Mouse (Mus musculus): ENCODE results near the gene Nelfb. TPM values are rescaled to one million over a fixed set of nuclear protein-coding genes. Genes with fewer than 3 reads are reported as not detected.

Gene Nelfb
- total RNA-seq, 2 experiments from 2014 or later, result 50.8 to 51.8 TPM

DNA sequence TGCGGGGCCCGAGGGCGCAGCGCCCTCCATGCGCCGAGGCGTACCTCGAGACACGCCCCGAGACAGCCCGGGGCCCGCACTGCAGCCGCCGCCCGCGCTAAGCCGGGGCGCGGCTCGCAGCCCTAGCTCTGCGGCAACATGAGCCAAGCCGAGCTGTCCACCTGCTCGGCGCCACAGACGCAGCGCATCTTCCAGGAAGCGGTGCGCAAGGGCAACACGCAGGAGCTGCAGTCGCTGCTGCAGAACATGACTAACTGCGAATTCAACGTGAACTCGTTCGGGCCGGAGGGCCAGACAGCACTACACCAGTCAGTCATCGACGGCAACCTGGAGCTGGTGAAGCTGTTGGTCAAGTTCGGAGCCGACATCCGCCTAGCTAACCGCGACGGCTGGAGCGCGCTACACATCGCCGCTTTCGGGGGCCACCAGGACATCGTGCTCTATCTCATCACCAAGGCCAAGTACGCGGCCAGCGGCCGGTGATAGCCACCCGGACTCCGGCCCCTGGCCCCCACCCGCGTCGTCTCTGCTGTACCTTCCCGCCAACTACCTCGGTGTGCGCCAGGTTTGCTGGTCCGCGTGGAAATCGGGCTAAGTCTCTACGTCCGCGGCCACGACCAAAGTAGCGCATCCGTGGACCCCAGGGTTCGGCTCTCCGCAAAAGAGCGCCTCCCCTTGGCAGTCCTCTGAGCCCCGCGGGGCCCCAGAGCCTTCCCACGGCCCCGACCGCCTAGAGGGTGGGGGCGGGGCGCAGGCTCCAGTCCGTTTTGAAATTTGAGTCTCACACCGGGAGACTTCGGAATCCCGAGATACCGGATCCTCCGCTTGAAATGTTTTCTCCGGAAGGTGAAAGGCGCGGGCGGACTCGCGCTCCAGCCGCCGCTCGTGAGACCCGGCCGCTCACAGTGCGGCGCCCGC, 30.1 kb downstream of the Nelfb start:
- intact Hi-C loops (cut with DNase I), result no loop called here

DNA sequence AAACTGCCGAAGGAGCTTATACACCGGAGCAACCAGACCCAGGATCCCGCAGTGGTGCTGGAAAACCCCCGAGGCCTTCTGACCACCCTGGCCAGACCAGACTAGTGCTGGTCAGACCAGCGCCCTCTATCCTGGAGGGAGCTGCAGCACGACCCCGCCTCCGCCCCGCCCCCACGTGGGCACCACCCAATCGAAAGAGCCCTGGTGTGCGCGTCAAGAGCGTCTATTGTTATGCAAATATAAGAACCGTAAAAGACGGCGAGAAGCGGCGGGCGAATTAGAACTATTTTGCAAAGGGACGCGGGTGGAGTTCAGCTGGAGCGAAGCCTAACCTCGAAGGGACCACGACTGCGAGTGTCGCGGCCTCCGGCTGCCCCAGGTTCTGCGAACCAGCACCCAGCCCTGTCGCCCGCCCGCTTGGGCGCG, 30.8 kb downstream of the Nelfb start, which contains the start of gene Nrarp:
Gene Nrarp (plus strand): TSS at position 281 of the 426 bp plus-strand sequence.
- intact Hi-C loops (cut with DNase I), result no loop called here
- peak; percentile 91 to 95 for DNase-seq (ENCODE audit: low spot score in 2 of 2)

More for the DNA sequence above, 30.1 kb downstream of the Nelfb start:
- no peak for DNase-seq (ENCODE audit: low spot score in 2 of 2)

DNA sequence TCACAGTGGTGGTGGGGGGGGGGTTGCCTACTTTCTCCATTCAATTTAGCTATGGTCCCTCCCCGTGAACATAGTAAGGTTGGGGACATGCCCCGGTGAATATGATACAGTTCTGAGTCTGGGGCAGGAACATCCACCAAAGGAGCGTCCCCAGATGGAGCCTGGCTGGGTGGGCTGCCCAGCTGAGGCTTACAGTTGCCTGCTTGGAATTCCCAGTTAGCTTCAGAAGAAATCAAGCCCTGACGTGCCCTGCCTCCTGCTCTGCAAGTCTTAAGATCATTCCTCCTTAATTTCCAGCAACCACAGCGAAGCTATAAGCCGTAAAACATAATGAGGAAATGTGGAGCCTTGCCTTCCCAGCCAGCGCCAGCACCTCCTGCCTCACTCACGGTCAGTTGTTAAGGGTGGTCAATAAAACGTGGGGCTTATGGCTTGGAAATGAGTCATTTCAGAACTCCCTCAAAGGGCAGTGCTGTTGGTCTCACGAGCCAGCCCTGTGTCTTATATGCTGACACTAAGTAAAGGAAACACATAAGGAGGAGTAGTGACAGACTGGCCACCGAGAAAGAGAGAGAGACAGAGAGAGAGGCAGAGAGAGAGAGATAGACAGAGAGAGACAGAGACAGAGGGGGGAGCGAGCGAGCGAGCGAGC, 31.6 kb downstream of the Nelfb start:
- intact Hi-C loops (cut with DNase I), result no loop called here

DNA sequence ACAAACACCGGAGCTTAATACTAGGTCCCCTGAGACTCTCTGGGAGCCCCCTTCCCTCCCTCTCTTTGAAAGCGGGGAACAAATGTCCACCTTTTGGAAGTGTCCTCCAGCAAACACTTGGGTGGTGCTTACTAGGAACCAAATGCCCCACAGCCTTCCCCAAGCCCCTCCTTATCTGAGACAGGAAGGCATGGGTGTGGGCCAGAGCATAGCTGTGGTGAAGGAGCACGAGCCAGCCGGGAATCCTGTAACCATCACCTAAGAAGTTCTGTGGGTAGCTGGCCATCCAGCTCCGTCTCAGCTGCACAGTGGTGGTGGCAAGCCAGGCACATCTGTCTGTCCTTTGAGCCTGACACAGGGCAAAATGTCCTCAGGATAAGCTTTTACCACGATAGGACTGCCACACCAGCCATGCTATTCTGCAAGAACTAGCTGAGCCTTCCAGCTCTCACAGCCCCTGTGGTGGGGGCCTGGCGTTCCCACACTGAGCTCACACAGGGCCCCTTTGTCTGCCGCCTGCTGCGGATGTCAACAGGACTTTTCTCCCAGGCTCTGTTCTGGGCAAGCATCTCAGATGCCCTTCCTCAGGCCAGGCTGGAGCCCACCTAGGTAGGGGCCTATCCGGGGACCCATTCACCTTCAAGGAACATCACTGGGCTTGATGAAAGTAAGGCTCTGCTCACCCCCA, 32.9 kb downstream of the Nelfb start:
- intact Hi-C loops (cut with DNase I), result no loop called here
- peak in 1 of 2 experiments; percentile 58 for DNase-seq (ENCODE audit: low spot score in 2 of 2)

More for the DNA sequence above, 31.6 kb downstream of the Nelfb start:
- no peak for DNase-seq (ENCODE audit: low spot score in 2 of 2)

DNA sequence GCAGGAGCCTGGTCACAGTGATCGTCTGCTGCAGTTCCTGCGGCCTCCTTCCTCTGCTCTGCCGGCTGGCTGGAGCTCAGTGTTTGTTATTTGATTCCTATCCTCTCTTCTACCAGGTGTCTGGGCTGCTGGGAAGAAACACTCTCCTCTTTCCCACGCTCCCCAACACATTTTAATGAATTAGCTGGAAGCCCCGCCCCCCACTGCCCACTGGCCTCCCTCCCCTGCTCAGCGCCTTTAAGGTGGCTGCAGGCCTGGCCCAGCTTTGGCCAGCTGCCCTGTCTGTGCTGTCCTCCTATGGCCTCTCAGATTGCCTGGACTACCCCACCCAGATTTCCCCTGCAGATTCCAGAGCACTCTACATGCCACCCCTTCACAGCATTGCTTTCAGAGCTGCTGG, 33.6 kb downstream of the Nelfb start:
- intact Hi-C loops (cut with DNase I), result no loop called here
- DNase-seq (ENCODE audit: low spot score in 2 of 2), result peak in 1 of 2 experiments; percentile 59

DNA sequence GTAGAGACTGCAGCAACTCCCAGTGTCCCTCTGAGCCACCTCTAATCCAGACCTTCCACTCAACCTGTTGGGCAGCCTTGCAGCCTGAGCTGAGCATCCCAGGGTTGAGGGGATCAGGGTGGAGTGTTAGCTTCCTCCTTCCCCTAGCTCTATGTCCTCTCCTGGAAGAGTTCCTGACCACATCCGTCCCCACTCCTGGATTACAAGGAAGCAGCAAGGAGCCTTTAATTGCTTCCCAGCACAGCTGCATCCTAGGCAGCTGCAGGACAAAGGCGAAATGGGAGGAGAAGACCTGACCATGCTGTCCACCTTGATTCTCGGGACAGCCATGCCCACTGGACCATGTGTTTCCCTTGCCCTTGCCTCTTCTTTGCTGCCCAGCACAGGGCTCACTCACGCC, 34.2 kb downstream of the Nelfb start:
- DNase-seq (ENCODE audit: low spot score in 2 of 2), result no peak
- intact Hi-C loops (cut with DNase I), result no loop called here

DNA sequence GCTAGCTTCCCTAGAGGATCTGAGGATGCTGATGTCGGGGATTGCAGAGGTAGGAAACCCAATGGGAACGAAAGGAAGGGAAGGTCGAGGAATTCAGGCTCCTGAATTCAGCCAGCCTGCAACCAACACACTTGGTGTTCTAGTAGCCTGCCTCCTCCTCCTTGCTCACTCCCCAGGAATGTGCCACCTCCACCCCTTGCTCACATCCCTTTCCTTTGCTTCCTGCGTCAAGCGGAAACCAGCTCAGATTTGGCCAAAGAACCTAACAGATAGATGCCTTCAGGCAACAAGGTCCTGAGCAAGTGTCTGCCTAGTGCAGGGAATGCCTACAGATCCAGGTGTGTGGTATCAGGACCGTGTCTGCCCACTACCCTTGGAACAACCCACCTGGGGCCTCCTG, 34.7 kb downstream of the Nelfb start:
- intact Hi-C loops (cut with DNase I), result no loop called here
- DNase-seq (ENCODE audit: low spot score in 2 of 2), result no peak

DNA sequence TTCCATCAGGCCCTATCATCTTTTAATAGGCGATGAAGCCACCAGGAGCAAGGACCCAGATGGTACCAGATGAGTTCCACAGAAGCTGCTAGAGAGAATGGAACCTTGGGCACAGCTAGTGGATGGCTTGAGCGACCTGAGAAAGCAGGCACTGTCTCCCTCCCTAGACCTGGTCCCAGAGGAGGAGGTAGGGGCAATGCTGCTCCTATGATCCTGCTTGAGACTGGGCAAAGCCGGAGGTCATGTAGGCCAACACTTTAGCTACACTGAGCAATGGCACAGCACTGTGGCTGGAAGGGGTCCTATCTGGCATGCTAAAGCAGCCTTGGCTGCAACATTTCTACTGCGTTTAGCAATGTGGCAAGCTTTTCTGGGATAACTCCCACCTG, 35.6 kb downstream of the Nelfb start:
- intact Hi-C loops (cut with DNase I), result no loop called here
- no peak for DNase-seq (ENCODE audit: low spot score in 2 of 2)

DNA sequence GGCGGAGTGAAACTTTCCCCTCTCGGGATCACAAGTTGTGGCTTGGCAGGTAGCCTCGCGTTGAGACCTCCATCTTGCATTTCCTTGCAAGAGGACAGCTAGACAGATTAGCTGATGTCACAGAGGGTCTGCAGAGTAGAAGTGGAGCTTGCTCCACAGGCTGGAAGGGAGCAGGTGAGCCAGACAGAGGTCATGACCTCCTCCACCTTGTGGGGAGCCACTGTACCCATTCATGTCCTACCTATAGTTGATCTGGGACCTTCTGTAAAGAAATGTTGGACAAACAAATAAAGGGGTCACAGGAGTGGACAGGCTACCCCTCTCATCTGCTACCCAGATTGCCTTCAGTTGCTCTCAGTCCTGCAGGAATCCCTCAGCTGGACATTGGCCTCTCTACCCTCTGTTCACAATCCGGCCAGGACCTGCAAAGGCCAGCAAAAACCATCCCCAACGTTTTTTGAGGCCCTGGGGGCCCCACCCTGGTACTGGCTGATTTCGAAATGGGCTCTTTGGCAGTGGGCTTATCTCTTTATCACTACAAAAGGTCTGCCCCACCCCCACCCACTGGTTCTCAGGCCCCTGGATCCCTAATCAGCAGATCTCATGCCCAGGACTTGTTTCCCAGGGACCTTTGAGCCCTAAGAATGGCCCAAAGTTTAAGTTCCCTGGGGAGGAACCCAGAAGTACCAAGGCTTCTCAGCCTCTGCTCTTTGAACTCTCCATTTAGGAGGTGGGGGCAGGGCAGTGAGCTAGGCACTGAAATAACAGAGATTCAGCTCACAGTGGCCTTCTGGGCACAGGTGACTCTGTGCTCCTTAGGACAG, 36.2 kb downstream of the Nelfb start:
- no peak for DNase-seq (ENCODE audit: low spot score in 2 of 2)
- intact Hi-C loops (cut with DNase I), result no loop called here

DNA sequence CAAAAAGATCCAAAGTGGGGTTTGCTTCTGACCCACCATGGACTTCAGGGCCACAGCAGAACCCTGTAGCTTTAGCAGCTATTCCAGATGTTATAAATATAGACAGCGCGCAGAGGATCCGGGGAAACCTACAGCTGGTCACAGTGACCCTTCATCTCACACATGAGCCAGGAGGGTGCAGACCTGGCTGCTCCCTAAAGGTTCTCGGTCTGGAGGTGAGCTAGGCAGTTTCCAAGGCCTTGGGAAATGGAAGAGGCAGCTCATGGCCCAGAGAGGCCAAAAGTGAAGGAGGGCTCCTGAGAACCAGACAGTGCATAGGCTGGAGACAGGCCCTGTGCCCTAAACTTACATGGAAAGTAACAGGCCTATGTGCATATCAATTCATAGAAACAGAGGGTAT, 37.5 kb downstream of the Nelfb start:
- DNase-seq (ENCODE audit: low spot score in 2 of 2), result no peak
- intact Hi-C loops (cut with DNase I), result no loop called here

DNA sequence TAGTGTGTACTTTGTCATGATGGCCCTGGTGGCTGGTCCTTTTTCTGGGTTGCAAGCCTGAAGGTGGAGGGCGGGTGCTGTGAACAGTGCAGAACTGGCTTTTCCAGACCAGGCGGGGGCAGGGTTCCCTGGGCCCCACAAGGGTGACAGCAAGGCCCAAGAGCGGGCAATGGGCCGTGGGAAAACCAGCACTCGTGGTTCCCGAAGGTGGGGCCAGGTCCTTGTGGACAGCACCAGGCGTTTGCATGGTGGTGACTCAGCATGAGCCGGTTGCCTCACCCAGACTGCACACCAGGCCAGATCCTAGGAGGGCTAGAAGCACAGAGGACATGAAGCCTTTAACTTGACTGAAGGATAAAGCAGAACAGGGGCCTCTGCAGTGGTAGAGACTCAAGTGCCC, 38.7 kb downstream of the Nelfb start:
- intact Hi-C loops (cut with DNase I), result no loop called here
- DNase-seq (ENCODE audit: low spot score in 2 of 2), result no peak

DNA sequence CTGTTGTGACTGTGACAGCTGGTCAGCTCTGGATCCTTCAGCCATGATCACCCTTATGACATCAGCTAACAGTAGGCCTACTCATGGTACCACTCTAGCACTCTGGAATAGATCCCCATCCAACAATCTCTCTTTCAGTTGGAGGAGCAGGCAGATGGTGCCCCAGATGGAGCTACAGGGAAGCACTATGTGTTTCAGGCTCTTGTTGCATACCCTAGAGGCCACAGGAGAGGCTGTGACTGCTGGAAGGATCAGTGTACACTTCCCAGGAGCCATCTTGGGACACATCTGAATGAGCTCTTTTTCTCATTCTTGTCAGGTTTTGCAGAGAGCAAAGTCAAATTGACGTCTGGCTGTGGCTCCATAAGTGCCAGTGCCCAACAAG, 39.5 kb downstream of the Nelfb start:
- DNase-seq (ENCODE audit: low spot score in 2 of 2), result no peak
- intact Hi-C loops (cut with DNase I), result no loop called here

DNA sequence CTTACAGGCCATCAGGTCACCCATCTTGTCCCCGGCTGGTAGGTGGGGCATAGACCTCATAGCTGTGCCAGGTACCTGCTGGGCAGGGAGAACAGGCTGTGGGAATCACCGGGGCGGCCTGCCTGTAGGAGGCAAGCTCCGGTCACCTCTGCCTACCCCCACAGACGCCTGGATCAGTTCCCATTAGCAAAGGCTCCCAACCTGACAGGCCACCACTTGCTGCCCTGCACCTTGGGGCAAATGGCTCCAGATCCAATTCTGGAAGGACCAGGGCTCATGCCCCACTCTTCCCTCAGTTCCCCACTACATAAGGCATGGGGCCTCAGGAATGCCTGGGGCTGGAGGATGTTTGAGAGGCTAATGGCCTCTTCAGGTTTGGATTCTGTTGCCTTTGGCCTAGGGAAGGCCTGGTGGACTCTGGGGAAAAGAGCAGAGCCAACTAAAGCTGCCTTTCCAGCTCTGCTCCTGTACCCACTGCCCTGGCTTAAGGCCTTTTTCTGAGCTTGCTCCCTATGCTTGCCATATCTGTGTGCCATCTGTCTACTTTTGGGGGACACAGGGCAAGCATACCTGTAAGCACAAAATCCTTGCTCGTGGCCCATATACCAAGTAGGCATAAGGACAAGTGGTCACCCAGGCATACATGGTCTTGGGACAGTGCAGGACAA, 40.1 kb downstream of the Nelfb start:
- intact Hi-C loops (cut with DNase I), result no loop called here
- no peak for DNase-seq (ENCODE audit: low spot score in 2 of 2)

DNA sequence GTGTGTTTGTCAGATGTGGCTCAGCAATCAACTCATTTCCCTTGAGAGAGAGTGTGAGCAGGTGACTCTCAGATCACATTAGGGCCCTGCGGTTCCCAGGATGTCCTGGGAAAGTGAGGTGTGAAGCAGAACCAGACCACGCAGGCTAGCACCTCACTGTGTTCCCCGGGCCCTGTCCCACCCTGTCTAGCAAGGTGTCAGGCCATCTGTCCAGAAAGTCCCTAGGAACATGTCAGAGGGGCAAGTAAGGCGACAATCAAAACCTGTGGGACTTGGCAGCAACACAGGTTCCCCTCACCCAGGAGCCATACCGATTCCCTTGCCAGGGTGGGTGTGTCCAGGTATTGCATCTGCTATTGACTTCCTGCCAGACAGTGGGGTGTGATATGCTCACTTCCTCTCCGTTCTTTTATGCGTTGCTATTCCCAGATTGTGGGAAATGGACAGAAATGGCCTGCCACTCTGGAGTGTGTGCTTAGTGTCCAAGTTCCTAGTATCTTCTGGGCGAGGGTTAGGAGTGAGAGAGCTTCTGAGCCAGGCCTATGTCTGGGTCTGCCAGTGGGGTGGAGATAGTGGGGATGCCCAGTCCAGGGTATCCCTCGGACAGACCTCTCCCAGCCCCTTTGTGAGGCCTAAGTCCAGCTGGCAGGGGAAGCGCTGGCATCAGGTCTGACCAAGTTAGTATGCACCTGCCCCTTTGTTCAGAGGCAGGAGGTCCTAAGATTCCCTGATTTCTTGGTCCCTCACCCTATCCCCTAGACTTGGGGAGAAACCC, 40.8 kb downstream of the Nelfb start:
- DNase-seq (ENCODE audit: low spot score in 2 of 2), result no peak
- intact Hi-C loops (cut with DNase I), result no loop called here

DNA sequence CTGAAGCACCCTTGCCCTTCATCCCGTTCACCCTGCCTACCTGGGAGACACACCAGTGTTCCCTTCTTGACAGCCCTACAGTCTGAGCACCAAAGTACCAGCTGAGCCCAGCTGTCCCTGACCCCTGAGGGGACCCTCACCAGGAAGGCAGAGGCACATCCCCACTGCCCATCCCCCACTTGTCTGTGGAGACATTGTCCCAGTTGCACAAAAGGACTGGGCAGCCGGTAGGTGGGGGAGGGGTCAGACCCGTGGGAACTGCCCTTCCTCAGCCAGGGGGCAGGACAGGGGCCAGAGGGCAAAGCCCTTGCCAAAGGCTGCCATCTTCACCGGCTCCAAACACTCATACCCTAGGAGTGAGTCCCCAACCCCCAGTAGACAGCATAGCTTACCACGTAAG, 41.5 kb downstream of the Nelfb start:
- no peak for DNase-seq (ENCODE audit: low spot score in 2 of 2)
- intact Hi-C loops (cut with DNase I), result no loop called here

DNA sequence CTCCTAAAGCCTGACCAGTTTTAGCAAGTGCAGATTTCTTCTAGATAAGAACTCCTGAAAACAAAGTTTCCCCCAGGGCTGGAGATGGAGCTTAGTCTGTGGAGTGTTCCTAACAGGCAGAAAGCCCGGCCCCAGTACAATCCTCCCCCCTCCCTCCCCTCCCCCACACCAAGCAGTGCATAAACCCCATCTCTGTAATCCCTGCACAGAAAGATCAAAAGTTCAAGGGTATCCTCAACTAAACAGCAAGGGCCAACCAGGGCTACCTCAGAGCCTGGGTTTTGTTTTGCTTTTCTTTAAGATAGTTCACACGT, 42.7 kb downstream of the Nelfb start:
- no peak for DNase-seq (ENCODE audit: low spot score in 2 of 2)
- intact Hi-C loops (cut with DNase I), result no loop called here

DNA sequence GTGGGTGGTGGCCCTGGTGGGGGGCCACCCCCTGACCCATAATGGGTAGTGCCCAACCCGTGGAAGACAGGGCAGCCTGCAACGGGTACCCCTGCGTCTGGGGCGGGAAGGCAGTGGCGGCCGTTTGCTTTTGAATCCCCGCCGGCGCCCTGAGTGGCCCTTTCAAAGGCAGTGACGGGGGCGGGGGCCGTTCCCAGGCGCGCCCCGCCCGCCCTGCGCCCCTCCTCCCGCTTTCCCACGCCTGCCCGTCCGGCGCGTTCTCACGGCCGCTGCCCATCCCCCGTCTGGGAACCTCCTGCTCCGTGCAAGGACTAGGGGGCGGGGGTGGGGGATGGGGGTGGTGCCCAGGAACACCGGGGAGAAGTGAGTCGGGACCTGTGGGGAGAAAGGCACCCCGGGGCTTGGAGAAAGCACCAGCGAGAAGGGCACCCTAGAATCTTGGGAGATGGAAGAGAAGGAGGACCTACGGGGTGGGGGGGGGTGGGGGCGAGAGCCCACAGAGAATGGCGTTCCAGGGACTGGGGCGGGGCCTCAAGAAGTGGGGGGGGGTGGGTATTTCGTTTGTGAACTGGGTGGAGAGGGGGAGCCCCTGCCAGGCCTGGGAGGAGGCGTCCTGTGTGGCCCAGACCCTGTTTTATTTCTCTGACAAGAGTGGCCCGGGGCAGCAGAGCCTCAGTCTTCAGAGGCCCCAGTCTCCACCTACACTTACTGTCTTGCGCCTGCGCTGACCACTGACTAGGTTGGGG, 43.2 kb downstream of the Nelfb start:
- peak in 1 of 2 experiments; percentile 35 for DNase-seq (ENCODE audit: low spot score in 2 of 2)
- intact Hi-C loops (cut with DNase I), result no loop called here

DNA sequence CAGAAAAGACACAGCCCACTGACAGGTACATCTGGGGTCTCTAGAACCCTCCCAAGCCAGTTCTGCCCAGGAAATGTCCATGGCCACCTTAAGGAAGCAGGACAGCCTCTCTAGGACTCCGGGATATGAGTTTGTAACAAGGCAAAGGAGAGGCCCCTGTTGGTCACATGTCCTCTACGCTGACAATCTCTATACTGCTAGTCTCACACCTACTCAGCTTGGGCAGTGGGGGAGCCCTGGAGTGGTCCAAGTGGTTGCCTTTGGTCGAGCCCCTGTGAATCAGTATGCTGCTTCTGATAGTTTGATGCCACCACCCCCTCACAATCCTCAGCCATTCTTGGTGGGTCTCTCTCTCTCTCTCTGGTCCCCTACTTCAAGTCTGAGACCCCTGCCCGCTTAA, 43.8 kb downstream of the Nelfb start:
- no peak for DNase-seq (ENCODE audit: low spot score in 2 of 2)
- intact Hi-C loops (cut with DNase I), result no loop called here

Data from left cerebral cortex, postnatal 25 days (tissue).